Mouse (Mus musculus) intestine, postnatal 0 days (tissue): ENCODE measurements around the gene 5830411N06Rik. TPM values are rescaled to one million over a fixed set of nuclear protein-coding genes. Genes with fewer than 3 reads are reported as not detected.

Experiments
- ATAC-seq: fragments of 200-750 bp; cut with Nextera tagmentation; 2 replicates; pipeline ENCODE4 v1.8.0; 2017; ENCODE audit warnings: mild to moderate bottlenecking, moderate TSS enrichment, moderate library complexity
- H3K27ac ChIP-seq: fragments of 300-500 bp; sonication (generic); 2 replicates; pipeline ENCODE4 v1.5.1; 2014; ENCODE audit warnings: mild to moderate bottlenecking, low read depth, low read length, moderate library complexity
- H3K27me3 ChIP-seq: fragments of 300-500 bp; sonication (generic); replicated peaks from 2 replicates; pipeline ENCODE4 v1.6.1; 2014; ENCODE audit warnings: low read length, mixed read lengths; ENCODE audit not compliant: control insufficient read depth, insufficient read depth
- H3K36me3 ChIP-seq: fragments of 300-500 bp; sonication (generic); 2 replicates; pipeline ENCODE4 v1.6.1; 2014; ENCODE audit warnings: mild to moderate bottlenecking, moderate library complexity; ENCODE audit not compliant: control insufficient read depth, insufficient read depth
- H3K4me1 ChIP-seq: fragments of 300-500 bp; sonication (generic); replicated peaks from 2 replicates; pipeline ENCODE4 v1.6.1; 2014; ENCODE audit warnings: antibody characterized with exemption, low read length, mixed read lengths; ENCODE audit not compliant: control insufficient read depth, insufficient read depth
- H3K4me2 ChIP-seq: fragments of 300-500 bp; sonication (generic); replicated peaks from 2 replicates; pipeline ENCODE4 v1.6.1; 2014; ENCODE audit warnings: low read depth, mild to moderate bottlenecking, moderate library complexity
- H3K4me3 ChIP-seq: fragments of 300-500 bp; sonication (generic); 2 replicates; pipeline ENCODE4 v1.5.1; 2014; ENCODE audit warnings: low read depth, low read length
- H3K9ac ChIP-seq: fragments of 300-500 bp; sonication (generic); 2 replicates; pipeline ENCODE4 v1.6.1; 2014; ENCODE audit warnings: mild to moderate bottlenecking, low read depth, low read length
- H3K9me3 ChIP-seq: fragments of 300-500 bp; sonication (generic); 2 replicates; pipeline ENCODE4 v1.6.1; 2016; ENCODE audit warnings: mixed run types; ENCODE audit not compliant: control insufficient read depth
- CTCF ChIP-seq: sonication (generic); IDR thresholded peaks from 2 replicates; pipeline ENCODE4 v1.5.1; 2016; ENCODE audit warnings: low read depth, mild to moderate bottlenecking, control low read depth, antibody characterized with exemption, moderate library complexity
- WGBS: fragments of 180-500 bp; shearing (Covaris S2); extraction: QIAGEN DNeasy Blood & Tissue Kit; methylation state at CpG from one replicate; pipeline ENCODE4 v1.1.7; 2014; 5-methylcytosine and 5-hydroxymethylcytosine counted together
- polyA plus RNA-seq: library from polyadenylated mRNA; unstranded; fragments of >200 nt; fragmentation: Nextera tagmentation; extraction: Ambion mirVana; gene quantifications from 2 replicates; pipeline ENCODE4 v1.2.1, GENCODE M21; 2015

The 5830411N06Rik gene
- polyA plus RNA-seq, 1 experiment from 2014 or later = not detected

GRCm38 (mm10) chr7:140217967-140218366 lies 29.1 kb upstream of the 5830411N06Rik start, which contains the start of gene Cd163l1:
Cd163l1 (plus strand) TSS chr7:140218267.
- H3K4me1 ChIP-seq = no peaks in the 10 kb centered on the region
- no peaks in the 10 kb centered on the region for H3K9me3 ChIP-seq
- no peak for TF ChIP-seq CTCF
- no peak within 1 kb of the TSS for H3K4me2 ChIP-seq
- H3K9ac ChIP-seq = no peak within 1 kb of the TSS
- no peak within 1 kb of the TSS for H3K27ac ChIP-seq
- no peaks in the 10 kb centered on the region for H3K36me3 ChIP-seq
- 75% methylated on average over 2 of the region's 2 CpGs for WGBS
- no peak for ATAC-seq
- H3K4me3 ChIP-seq = no peak within 1 kb of the TSS
- no peaks in the 10 kb centered on the region for H3K27me3 ChIP-seq

DNA sequence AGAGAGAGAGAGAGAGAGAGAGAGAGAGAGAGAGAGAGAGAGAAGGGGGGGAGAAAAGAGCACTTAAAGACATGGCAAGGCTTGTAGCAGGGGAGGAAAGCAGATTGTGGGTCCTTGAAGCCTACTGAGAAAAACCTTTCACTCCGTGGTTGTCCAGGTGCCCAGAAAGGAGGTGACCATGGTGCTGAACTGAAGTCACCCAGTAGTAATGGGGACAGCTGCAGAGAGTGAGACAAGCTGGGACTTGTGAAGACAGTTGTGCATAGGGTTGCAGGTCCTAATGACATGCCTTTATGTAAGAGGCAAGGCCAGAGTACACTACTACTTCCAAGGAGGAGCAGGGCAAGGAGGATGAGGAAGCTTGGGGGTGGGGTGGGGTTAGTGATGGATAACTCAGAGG lies 27.8 kb upstream of the 5830411N06Rik start:
- TF ChIP-seq CTCF = no peak

GRCm38 (mm10) chr7:140220375-140220774 lies 26.7 kb upstream of the 5830411N06Rik start:
- WGBS = 79% methylated on average over 4 of the region's 4 CpGs
- H3K27ac ChIP-seq = no peak overlapping the region
- no peaks in the 10 kb centered on the region for H3K36me3 ChIP-seq
- H3K4me2 ChIP-seq = no peak overlapping the region
- no peaks in the 10 kb centered on the region for H3K4me1 ChIP-seq
- TF ChIP-seq CTCF = no peak
- H3K27me3 ChIP-seq = no peaks in the 10 kb centered on the region
- H3K9ac ChIP-seq = no peak overlapping the region
- H3K4me3 ChIP-seq = no peak overlapping the region
- no peaks in the 10 kb centered on the region for H3K9me3 ChIP-seq
- ATAC-seq = no peak

More for the DNA sequence above, 27.8 kb upstream of the 5830411N06Rik start:
- H3K9me3 ChIP-seq = no peaks in the 10 kb centered on the region
- ATAC-seq = no peak
- H3K9ac ChIP-seq = no peak overlapping the region
- H3K4me3 ChIP-seq = no peak overlapping the region
- 0% methylated on average over 1 of the region's 1 CpGs for WGBS
- H3K27me3 ChIP-seq = no peaks in the 10 kb centered on the region
- H3K36me3 ChIP-seq = no peaks in the 10 kb centered on the region
- no peaks in the 10 kb centered on the region for H3K4me1 ChIP-seq
- no peak overlapping the region for H3K27ac ChIP-seq
- no peak overlapping the region for H3K4me2 ChIP-seq

DNA sequence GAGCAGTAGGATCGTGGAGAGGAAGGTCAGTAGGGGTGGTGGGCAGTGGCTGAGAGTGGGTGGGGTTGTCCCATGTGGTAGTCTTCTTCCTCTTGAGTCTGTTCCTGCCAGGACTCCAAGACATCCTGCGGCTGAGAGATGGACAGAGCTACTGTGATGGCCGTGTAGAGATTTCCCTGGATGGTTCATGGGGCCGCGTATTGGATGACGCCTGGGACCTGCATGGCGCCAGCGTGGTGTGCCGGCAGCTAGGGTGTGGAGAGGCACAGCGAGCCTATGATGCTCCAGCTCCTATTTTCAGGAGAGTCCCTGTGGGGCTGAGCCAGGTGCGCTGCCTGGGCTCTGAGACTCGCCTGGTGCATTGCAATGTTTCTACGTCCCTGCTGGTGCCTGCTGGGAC lies 22.9 kb upstream of the 5830411N06Rik start:
- Histone ChIP-seq H3K36me3 (no peaks in the 10 kb centered on the region), H3K4me2 (no peak overlapping the region), H3K4me3 (no peak overlapping the region), H3K9ac (no peak overlapping the region), H3K4me1 (no peaks in the 10 kb centered on the region), H3K27ac (no peak overlapping the region), H3K27me3 (no peaks in the 10 kb centered on the region), H3K9me3 (no peaks in the 10 kb centered on the region)
- 82% methylated on average over 13 of the region's 13 CpGs for WGBS
- no peak for ATAC-seq
- no peak for TF ChIP-seq CTCF

DNA sequence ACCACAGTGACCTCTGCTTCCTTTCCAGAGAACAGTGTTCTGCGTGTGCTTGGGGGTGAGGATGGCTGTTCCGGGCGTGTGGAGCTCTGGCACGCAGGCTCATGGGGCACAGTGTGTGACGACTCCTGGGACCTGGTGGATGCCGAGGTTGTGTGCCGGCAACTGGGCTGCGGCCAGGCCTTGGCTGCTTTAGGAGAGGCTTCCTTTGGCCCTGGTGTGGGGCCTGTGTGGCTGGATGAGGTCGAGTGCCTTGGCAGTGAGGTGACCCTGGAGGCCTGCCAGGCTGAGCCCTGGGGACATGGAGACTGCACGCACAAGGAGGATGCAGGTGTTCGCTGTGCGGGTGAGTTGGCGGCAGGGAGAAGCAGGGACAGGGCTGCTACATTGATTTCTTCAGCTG lies 18.6 kb upstream of the 5830411N06Rik start:
- Histone ChIP-seq H3K4me2 (no peak overlapping the region), H3K9ac (no peak overlapping the region), H3K9me3 (no peaks in the 10 kb centered on the region), H3K4me3 (no peak overlapping the region), H3K27ac (no peak overlapping the region), H3K27me3 (no peaks in the 10 kb centered on the region), H3K36me3 (no peaks in the 10 kb centered on the region), H3K4me1 (no peaks in the 10 kb centered on the region)
- ATAC-seq = no peak
- WGBS = 83% methylated on average over 13 of the region's 13 CpGs
- TF ChIP-seq CTCF = no peak

- ATAC-seq = no peak
- Histone ChIP-seq H3K9me3 (no peaks in the 10 kb centered on the region), H3K4me3 (no peak overlapping the region), H3K27ac (no peak overlapping the region), H3K27me3 (no peaks in the 10 kb centered on the region), H3K4me2 (no peak overlapping the region), H3K36me3 (no peaks in the 10 kb centered on the region), H3K9ac (no peak overlapping the region), H3K4me1 (no peaks in the 10 kb centered on the region)
- TF ChIP-seq CTCF = no peak
- 68% methylated on average over 2 of the region's 2 CpGs for WGBS
Observed at GRCm38 (mm10) chr7:140231026-140231425, 16.1 kb upstream of the 5830411N06Rik start.

DNA sequence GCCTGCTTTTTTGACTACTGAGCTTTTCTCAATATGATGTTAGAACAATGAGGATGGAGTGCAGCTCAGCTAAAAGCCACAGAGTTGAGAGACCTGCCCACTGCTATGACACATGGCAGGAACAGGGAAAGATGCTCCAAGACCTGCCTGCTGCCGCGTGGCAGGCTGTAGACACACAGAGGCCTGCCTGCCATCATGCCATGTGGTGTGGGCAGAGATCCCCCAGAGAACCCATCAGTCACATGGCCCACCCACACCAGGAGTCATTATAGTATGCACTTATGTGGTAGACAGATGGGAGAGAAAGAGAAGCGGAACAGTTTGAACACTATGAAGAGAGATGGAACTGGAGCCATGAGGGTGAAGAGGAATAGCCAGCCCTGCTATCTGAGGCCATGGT lies 13.4 kb upstream of the 5830411N06Rik start:
- no peak overlapping the region for H3K4me3 ChIP-seq
- no peak overlapping the region for H3K27ac ChIP-seq
- no peak for ATAC-seq
- no peaks in the 10 kb centered on the region for H3K36me3 ChIP-seq
- no peaks in the 10 kb centered on the region for H3K9me3 ChIP-seq
- 90% methylated on average over 3 of the region's 3 CpGs for WGBS
- no peak overlapping the region for H3K9ac ChIP-seq
- H3K27me3 ChIP-seq = no peaks in the 10 kb centered on the region
- H3K4me2 ChIP-seq = no peak overlapping the region
- no peaks in the 10 kb centered on the region for H3K4me1 ChIP-seq
- no peak for TF ChIP-seq CTCF
